Mouse (Mus musculus): ENCODE data around the gene Alkbh6. TPM values are rescaled to one million over a fixed set of nuclear protein-coding genes. Genes with fewer than 3 reads are reported as not detected.
A peak's percentile ranks its signal among the peaks of the same experiment; 100 is the strongest.

Alkbh6 gene
- total RNA-seq, 2 experiments from 2014 or later: 26.5 to 35.5 TPM

GRCm38 (mm10) chr7:30324300-30324944, 15.9 kb downstream of the Alkbh6 start:
- ATAC-seq (replicated peaks; ENCODE audit: low FRiP score, low TSS enrichment, poor library complexity, severe bottlenecking): no peak

- no peak for ATAC-seq (replicated peaks; ENCODE audit: low FRiP score, low TSS enrichment, poor library complexity, severe bottlenecking)
Measured at GRCm38 (mm10) chr7:30325364-30325763, 16.8 kb downstream of the Alkbh6 start.

GRCm38 (mm10) chr7:30326427-30326826, 17.9 kb downstream of the Alkbh6 start:
- ATAC-seq (replicated peaks; ENCODE audit: low FRiP score, low TSS enrichment, poor library complexity, severe bottlenecking): no peak

DNA sequence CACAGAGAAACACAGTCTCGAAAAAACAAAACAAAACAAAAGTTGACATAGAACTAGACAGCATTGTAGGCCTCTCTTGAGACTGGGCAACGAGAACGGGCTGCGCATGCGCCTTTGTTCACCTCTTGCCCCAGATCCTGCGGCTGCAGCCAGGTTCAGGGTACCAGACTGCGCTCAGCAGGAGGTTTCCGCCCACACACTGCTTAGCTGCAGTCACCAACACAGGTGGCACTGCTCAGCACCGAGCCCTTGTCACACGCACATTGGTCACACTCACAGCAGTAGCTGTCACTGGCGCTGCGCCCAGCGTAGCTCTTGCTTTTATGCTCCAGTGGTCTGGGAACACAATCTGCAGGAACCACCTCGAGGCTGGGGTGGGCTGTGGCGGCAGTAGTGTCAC, 18.6 kb downstream of the Alkbh6 start:
- ATAC-seq (replicated peaks; ENCODE audit: low FRiP score, low TSS enrichment, poor library complexity, severe bottlenecking): no peak

- no peak for ATAC-seq (replicated peaks; ENCODE audit: low FRiP score, low TSS enrichment, poor library complexity, severe bottlenecking)
Measured at GRCm38 (mm10) chr7:30328379-30328778, 19.9 kb downstream of the Alkbh6 start.

DNA sequence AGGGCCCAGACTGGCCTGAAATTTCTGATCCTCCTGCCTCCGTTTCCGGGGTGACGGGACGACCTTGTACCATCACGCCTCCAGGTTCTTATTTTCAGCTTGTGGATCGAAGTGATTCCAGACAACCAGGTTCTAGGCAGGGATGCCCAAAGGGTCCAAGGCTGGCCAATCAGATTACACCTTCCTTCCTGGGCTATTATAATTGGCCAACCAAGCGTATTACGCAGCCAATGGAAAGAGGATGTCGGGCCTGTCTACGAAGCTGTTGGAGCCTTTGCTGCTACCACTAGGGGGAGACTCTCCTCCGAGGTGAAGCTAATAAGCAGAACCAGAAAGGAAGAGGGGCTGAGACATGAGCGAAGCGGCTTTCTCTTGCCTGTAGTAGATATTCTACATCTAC, 23.4 kb downstream of the Alkbh6 start:
- peak; percentile 76 for ATAC-seq (replicated peaks; ENCODE audit: low FRiP score, low TSS enrichment, poor library complexity, severe bottlenecking)

DNA sequence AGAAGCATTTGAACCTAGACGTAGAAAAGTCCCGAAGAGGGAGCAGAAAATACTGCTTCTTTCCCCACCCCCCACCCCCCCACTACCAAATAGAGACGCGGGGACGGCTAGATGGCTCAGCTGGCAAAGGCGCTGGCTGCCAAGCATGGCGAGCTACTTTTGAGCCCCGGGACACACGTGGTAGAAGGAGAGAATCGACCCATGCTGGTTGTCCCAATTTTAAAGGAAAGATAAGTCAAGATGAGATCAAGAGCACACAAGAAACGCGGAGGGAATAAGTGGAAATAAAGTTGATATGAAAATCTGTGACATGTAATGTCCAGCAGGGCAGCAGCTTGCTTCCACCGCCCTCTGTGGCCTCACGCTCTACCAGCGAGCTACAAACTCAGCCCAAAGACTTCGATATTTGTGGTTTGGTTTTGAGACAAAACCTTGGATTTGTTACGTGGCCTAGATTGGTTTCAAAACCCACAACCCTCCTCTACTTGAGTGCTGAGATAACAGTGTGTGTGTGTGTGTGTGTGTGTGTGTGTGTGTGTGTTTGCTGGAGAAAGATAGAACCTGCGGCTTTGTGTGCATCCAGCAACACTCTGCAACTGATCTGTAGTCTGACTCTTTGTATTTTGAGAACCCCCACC, 24.2 kb downstream of the Alkbh6 start:
- peak; percentile 43 for ATAC-seq (replicated peaks; ENCODE audit: low FRiP score, low TSS enrichment, poor library complexity, severe bottlenecking)

- ATAC-seq (replicated peaks; ENCODE audit: low FRiP score, low TSS enrichment, poor library complexity, severe bottlenecking): peak; percentile 49
Measured at GRCm38 (mm10) chr7:30333436-30333835, 24.9 kb downstream of the Alkbh6 start.

DNA sequence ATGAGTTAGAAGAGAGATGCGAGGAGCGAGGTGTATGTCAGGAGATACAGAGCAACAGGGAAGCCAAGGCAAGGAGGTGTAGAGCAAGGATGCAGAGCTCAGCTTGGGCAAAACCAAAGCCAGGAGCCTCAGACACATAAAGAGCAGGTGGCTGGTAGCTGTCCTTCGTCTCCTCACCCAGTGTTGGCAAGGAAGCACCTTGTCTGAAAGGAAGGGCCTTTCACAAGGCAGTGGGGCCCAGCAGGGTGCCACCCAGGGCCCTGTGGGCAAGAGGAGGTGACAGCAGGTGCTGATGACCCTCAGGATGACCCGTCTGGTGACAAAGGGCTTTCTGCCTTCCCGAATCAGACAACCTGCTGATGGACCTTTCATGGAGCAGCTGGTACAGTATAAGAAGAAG, 26.0 kb downstream of the Alkbh6 start:
- ATAC-seq (replicated peaks; ENCODE audit: low FRiP score, low TSS enrichment, poor library complexity, severe bottlenecking): no peak

- ATAC-seq (replicated peaks; ENCODE audit: low FRiP score, low TSS enrichment, poor library complexity, severe bottlenecking): no peak
Measured at GRCm38 (mm10) chr7:30335688-30336087, 27.2 kb downstream of the Alkbh6 start.

DNA sequence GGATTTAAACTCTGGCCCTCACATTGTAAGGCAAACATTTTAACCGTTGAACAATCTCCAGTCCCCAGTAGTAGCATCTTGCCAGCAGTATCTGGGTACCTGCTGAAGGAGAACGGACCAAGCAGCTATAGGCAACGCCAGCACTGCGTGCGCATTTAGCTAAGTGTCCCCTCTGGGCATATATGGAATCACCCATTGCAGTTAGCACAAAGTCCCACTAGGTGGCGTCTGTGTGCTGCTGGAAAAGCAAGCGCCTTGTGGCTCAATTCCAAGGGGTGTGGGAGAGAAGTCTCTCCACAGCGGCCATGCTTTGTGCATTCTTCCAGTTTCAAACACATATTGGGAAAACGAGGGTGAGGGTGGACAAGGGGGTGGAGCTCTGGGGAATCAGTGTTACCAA, 27.9 kb downstream of the Alkbh6 start:
- peak; percentile 62 for ATAC-seq (replicated peaks; ENCODE audit: low FRiP score, low TSS enrichment, poor library complexity, severe bottlenecking)

- ATAC-seq (replicated peaks; ENCODE audit: low FRiP score, low TSS enrichment, poor library complexity, severe bottlenecking): no peak
Measured at GRCm38 (mm10) chr7:30339432-30340109, 31.1 kb downstream of the Alkbh6 start.

- ATAC-seq (replicated peaks; ENCODE audit: low FRiP score, low TSS enrichment, poor library complexity, severe bottlenecking): peak; percentile 67
Measured at GRCm38 (mm10) chr7:30346635-30347379, 38.3 kb downstream of the Alkbh6 start.

- peak; percentile 72; the same call in 1 of the 2 replicates for ATAC-seq (replicated peaks; ENCODE audit: low FRiP score, low TSS enrichment, poor library complexity, severe bottlenecking)
Measured at GRCm38 (mm10) chr7:30347828-30348227, 39.3 kb downstream of the Alkbh6 start.

DNA sequence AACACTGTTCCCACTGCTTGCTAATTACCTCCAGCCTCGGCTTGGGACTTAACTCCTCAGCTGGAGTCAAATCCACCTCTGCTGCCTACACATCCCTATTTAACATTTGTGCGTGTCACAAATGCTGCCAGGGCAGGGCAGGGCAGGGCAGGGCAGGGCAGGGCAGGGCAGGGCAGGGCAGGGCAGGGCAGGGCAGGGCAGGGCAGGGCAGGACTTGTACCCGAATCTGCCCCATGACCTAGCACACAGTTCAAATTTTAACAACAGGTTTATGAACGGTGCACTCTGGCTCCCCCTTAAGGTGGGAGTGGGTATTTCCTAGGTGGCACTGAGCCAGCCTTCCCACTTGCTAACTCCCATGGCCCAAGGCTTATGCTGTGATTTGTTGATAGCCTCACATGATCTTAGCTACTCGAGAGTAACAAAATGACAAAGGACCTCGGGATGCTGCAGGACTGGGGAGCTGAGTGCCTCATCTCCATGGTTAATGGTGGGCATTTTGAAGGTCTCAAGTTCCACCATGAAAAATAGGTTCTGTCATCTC, 44.8 kb downstream of the Alkbh6 start:
- 0 out of 2 replicates have a peak, but pooled peaks have one; percentile 38 for ATAC-seq (replicated peaks; ENCODE audit: low FRiP score, low TSS enrichment, poor library complexity, severe bottlenecking)

- ATAC-seq (replicated peaks; ENCODE audit: low FRiP score, low TSS enrichment, poor library complexity, severe bottlenecking): no peak
Measured at GRCm38 (mm10) chr7:30354059-30354458, 45.5 kb downstream of the Alkbh6 start.

- no peak for ATAC-seq (replicated peaks; ENCODE audit: low FRiP score, low TSS enrichment, poor library complexity, severe bottlenecking)
Measured at GRCm38 (mm10) chr7:30358378-30359186, 50.1 kb downstream of the Alkbh6 start.

GRCm38 (mm10) chr7:30359276-30359865, 50.9 kb downstream of the Alkbh6 start:
- no peak for ATAC-seq (replicated peaks; ENCODE audit: low FRiP score, low TSS enrichment, poor library complexity, severe bottlenecking)

GRCm38 (mm10) chr7:30360028-30360427, 51.5 kb downstream of the Alkbh6 start:
- no peak for ATAC-seq (replicated peaks; ENCODE audit: low FRiP score, low TSS enrichment, poor library complexity, severe bottlenecking)

Data from megakaryocyte-erythroid progenitor cell, adult 5-6 weeks (primary cell).